Mouse (Mus musculus) heart, embryonic 16.5 days (tissue): ENCODE results near the gene Nupl1. TPM values are rescaled to one million over a fixed set of nuclear protein-coding genes. Genes with fewer than 3 reads are reported as not detected.
A peak's percentile ranks its signal among the peaks of the same experiment; 100 is the strongest.

Source experiments
- ATAC-seq: fragments of 200-750 bp; cut with Nextera tagmentation; replicated peaks from 2 replicates; pipeline ENCODE4 v1.8.0; 2017; ENCODE audit warnings: moderate number of reproducible peaks; ENCODE audit not compliant: insufficient read depth, low FRiP score; ENCODE audit errors: extremely low read depth
- H3K27ac ChIP-seq: fragments of 300-500 bp; sonication (generic); 2 replicates; pipeline ENCODE4 v1.5.1; 2014; ENCODE audit warnings: mild to moderate bottlenecking, low read length, control low read depth, moderate library complexity
- H3K27me3 ChIP-seq: fragments of 300-500 bp; sonication (generic); 2 replicates; pipeline ENCODE4 v1.6.1; 2014; ENCODE audit warnings: low read length, mixed read lengths; ENCODE audit not compliant: control insufficient read depth, insufficient read depth
- H3K36me3 ChIP-seq: fragments of 300-500 bp; sonication (generic); 2 replicates; pipeline ENCODE4 v1.6.1; 2014; ENCODE audit not compliant: control insufficient read depth, insufficient read depth
- H3K4me1 ChIP-seq: fragments of 300-500 bp; sonication (generic); 2 replicates; pipeline ENCODE4 v1.6.1; 2014; ENCODE audit warnings: low read length, mixed read lengths; ENCODE audit not compliant: control insufficient read depth, insufficient read depth
- H3K4me2 ChIP-seq: fragments of 300-500 bp; sonication (generic); 2 replicates; pipeline ENCODE4 v1.6.1; 2014; ENCODE audit warnings: low read depth, mild to moderate bottlenecking, control low read depth, low read length
- H3K4me3 ChIP-seq: fragments of 300-500 bp; sonication (generic); 2 replicates; pipeline ENCODE4 v1.5.1; 2014; ENCODE audit warnings: mild to moderate bottlenecking, control low read depth, low read length
- H3K9ac ChIP-seq: fragments of 300-500 bp; sonication (generic); 2 replicates; pipeline ENCODE4 v1.6.1; 2014; ENCODE audit warnings: low read length, control low read depth
- H3K9me3 ChIP-seq: fragments of 300-500 bp; sonication (generic); replicated peaks from 2 replicates; pipeline ENCODE4 v1.6.1; 2016; ENCODE audit warnings: low read length; ENCODE audit not compliant: control insufficient read depth
- WGBS: fragments of 180-500 bp; shearing (Covaris S2); extraction: QIAGEN DNeasy Blood & Tissue Kit; methylation state at CpG from one replicate; pipeline ENCODE4 v1.1.7; 2014; 5-methylcytosine and 5-hydroxymethylcytosine counted together
- polyA plus RNA-seq: library from polyadenylated mRNA; unstranded; fragments of >200 nt; fragmentation: Nextera tagmentation; extraction: Ambion mirVana; gene quantifications from 2 replicates; pipeline ENCODE4 v1.2.1, GENCODE M21; 2015

Gene Nupl1
- polyA plus RNA-seq, 1 experiment from 2014 or later, result not detected

- 83% methylated on average over 6 of the region's 6 CpGs for WGBS
- H3K9me3 ChIP-seq, result no peaks in the 10 kb centered on the region
- no peak overlapping the region for H3K9ac ChIP-seq
- no peaks in the 10 kb centered on the region for H3K27me3 ChIP-seq
- no peaks in the 10 kb centered on the region for H3K36me3 ChIP-seq
- no peak overlapping the region for H3K4me3 ChIP-seq
- no peak for ATAC-seq
- peaks cover 17% of the 10 kb centered on the region for H3K4me1 ChIP-seq
- no peak overlapping the region for H3K4me2 ChIP-seq
- H3K27ac ChIP-seq, result no peak overlapping the region
Observed at GRCm38 (mm10) chr14:60269333-60269732, 18.1 kb upstream of the Nupl1 start.

DNA sequence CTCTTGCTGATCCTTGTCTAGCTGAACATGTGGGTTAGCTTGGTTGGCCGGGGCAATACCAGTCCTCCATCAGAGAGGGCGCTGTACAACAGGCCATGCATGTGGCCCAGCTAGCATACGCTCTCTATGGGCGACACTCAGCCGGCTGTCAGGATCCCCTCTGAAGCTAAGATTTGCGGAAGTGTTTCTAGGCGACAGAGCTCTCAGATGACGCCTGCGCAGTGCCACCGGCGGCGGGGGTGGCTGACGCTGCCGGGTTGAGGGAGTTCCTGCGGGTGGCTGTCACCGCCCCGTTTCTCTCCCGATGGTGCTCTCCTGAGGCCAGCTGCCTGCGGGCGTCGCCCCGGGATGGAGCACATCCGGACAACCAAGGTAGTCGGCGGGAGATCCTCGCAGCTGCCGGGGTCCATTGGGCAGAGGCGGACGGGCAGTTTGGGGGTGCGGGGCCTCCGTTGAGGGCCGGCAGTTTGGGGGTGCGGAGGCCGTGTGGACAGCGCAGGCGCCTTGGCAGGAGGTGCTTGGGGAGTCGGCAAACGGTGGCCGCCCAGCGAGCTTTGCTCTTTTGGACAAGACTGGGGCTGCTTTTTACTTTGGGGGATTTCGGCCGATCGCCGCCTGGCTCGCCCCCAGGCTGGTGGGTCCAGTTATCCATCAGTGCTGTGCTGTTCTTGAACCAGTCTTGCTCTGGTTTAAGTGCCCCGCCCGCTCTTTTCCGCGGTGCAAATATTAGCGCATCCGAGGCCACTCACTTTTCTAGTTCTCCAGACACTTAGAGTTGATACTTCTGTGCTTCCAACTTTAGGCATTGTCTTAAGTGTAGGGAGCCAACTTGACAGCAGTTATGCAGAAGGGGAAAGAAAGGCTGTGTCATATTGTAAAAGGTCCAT is 14.0 kb upstream of the Nupl1 start, which contains the start of gene Mtmr6:
TSS of gene Mtmr6 (plus strand) at position 239 of the 887 bp plus-strand sequence.
- peak within 1 kb of the TSS; percentile 97 for H3K4me3 ChIP-seq
- no peaks in the 10 kb centered on the region for H3K9me3 ChIP-seq
- H3K36me3 ChIP-seq, result no peaks in the 10 kb centered on the region
- H3K27me3 ChIP-seq, result no peaks in the 10 kb centered on the region
- H3K9ac ChIP-seq, result peak within 1 kb of the TSS; percentile 94
- peak within 1 kb of the TSS; percentile 83 for H3K4me2 ChIP-seq
- peaks cover 12% of the 10 kb centered on the region for H3K4me1 ChIP-seq
- peak within 1 kb of the TSS; percentile 82 for H3K27ac ChIP-seq
- WGBS, result under 1% methylated on average over 51 of the region's 51 CpGs
- ATAC-seq, result peak; percentile 99

GRCm38 (mm10) chr14:60262316-60262715 is 11.1 kb upstream of the Nupl1 start:
- H3K4me3 ChIP-seq, result no peak overlapping the region
- no peaks in the 10 kb centered on the region for H3K9me3 ChIP-seq
- H3K9ac ChIP-seq, result no peak overlapping the region
- H3K4me1 ChIP-seq, result peaks cover 12% of the 10 kb centered on the region
- no peaks in the 10 kb centered on the region for H3K36me3 ChIP-seq
- H3K27me3 ChIP-seq, result no peaks in the 10 kb centered on the region
- 33% methylated on average over 7 of the region's 7 CpGs for WGBS
- H3K4me2 ChIP-seq, result no peak overlapping the region
- ATAC-seq, result no peak
- no peak overlapping the region for H3K27ac ChIP-seq

GRCm38 (mm10) chr14:60257851-60258250 is 6.6 kb upstream of the Nupl1 start:
- WGBS, result 85% methylated on average over 1 of the region's 1 CpGs
- Histone ChIP-seq H3K9ac (no peak overlapping the region), H3K36me3 (no peaks in the 10 kb centered on the region), H3K4me1 (no peaks in the 10 kb centered on the region), H3K27me3 (no peaks in the 10 kb centered on the region), H3K4me3 (no peak overlapping the region), H3K27ac (no peak overlapping the region), H3K9me3 (no peaks in the 10 kb centered on the region), H3K4me2 (no peak overlapping the region)
- no peak for ATAC-seq

DNA sequence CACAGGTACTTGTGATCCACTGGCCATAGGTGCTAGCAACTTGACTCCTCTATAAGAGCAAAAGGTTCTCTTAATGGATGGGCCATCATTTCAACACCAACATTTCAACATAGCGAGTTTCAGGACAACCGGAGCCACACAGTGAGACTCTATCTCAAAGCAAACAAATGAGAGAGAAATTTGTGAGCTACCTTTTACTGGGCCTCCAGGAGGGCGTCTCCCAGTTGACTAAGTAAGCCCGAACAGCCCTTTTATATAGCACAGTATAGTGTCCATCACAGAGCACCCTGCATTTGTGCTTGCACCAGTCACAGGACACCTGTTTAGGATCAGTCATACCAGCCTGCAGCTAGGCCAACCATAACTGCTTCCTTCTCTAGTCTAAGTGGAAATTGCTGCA is 5.9 kb upstream of the Nupl1 start:
- Histone ChIP-seq H3K4me3 (no peak overlapping the region), H3K27ac (no peak overlapping the region)
- ATAC-seq, result no peak

GRCm38 (mm10) chr14:60256356-60256755 is 5.1 kb upstream of the Nupl1 start:
- no peak overlapping the region for H3K27ac ChIP-seq
- no peaks in the 10 kb centered on the region for H3K9me3 ChIP-seq
- H3K4me1 ChIP-seq, result peaks cover 5% of the 10 kb centered on the region
- WGBS, result 17% methylated on average over 3 of the region's 3 CpGs
- no peak overlapping the region for H3K9ac ChIP-seq
- no peak overlapping the region for H3K4me3 ChIP-seq
- ATAC-seq, result no peak
- no peaks in the 10 kb centered on the region for H3K27me3 ChIP-seq
- no peaks in the 10 kb centered on the region for H3K36me3 ChIP-seq
- H3K4me2 ChIP-seq, result no peak overlapping the region

More for the DNA sequence above, 5.9 kb upstream of the Nupl1 start:
- WGBS, result 57% methylated on average over 4 of the region's 4 CpGs
- no peaks in the 10 kb centered on the region for H3K27me3 ChIP-seq
- peaks cover 5% of the 10 kb centered on the region for H3K4me1 ChIP-seq
- no peaks in the 10 kb centered on the region for H3K36me3 ChIP-seq
- no peak overlapping the region for H3K4me2 ChIP-seq
- H3K9me3 ChIP-seq, result no peaks in the 10 kb centered on the region
- no peak overlapping the region for H3K9ac ChIP-seq

DNA sequence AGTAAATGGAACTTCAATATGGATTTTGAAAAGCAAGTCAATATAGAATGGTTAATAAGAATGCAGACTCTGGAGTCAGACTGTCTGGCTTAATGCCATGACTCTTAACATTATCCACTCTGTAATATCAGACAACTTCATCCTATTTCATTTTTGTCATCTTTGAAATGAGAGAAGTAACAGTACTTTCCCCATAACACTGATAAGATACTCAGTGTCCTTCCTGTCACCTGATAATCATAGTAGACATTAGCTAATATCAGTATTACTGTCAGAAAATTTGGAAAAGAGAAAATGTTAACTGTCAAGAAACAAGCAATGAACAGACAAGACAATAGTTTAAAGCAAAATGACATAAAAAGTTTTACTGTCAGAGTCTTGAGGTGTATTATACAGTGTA is 3.5 kb upstream of the Nupl1 start:
- Histone ChIP-seq H3K36me3 (no peaks in the 10 kb centered on the region), H3K4me3 (no peak overlapping the region), H3K27ac (no peak overlapping the region), H3K9me3 (no peaks in the 10 kb centered on the region), H3K9ac (no peak overlapping the region), H3K27me3 (no peaks in the 10 kb centered on the region), H3K4me1 (peaks cover 12% of the 10 kb centered on the region), H3K4me2 (no peak overlapping the region)
- no peak for ATAC-seq

DNA sequence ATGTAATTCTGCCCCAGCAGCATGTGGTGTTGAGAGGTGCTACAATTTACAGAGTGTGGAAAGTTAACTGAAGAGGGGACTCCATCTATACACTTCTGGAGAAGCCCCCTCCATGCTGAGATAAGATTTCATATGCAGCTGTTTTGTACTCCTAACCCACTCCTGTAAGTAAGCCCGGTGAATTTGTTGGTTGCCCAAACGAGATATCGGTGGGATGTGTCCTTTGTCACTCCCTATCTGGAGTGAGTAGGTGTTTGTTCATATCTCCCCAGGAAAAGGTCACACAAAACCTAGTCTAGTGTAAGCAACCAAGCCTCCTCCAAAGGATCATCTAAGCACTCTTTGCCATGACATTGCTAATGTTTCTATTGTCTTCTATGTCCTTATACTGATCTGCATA is 2.2 kb upstream of the Nupl1 start:
- Histone ChIP-seq H3K4me1 (peaks cover 18% of the 10 kb centered on the region), H3K4me3 (no peak overlapping the region), H3K36me3 (no peaks in the 10 kb centered on the region), H3K27me3 (no peaks in the 10 kb centered on the region), H3K9ac (no peak overlapping the region), H3K9me3 (no peaks in the 10 kb centered on the region), H3K27ac (no peak overlapping the region), H3K4me2 (no peak overlapping the region)
- 73% methylated on average over 3 of the region's 3 CpGs for WGBS
- no peak for ATAC-seq
